Mouse (Mus musculus): Measurements from ENCODE around the gene Taf10.

- TF ChIP-seq POLR2A (IDR thresholded peaks at IDR 0.05; ENCODE audit: control insufficient read depth, extremely low read depth, insufficient read depth, low read length, poor library complexity), result no peak
- TF ChIP-seq CTCF (IDR thresholded peaks at IDR 0.05; ENCODE audit: borderline replicate concordance, control insufficient read depth, extremely low read depth, insufficient read depth, low read length, poor library complexity), result no peak
Observed at GRCm38 (mm10) chr7:105753281-105753680, 9.1 kb upstream of the Taf10 start.

Data from thymus, adult 2 months (tissue).